Mouse (Mus musculus) adrenal gland, adult 18-20 months (tissue): ENCODE results near the gene Ptprd. TPM values are rescaled to one million over a fixed set of nuclear protein-coding genes. Genes with fewer than 3 reads are reported as not detected.
"Not testable (repeated sequence)": the region's sequence is repeated elsewhere in the genome, so short reads cannot be mapped to it uniquely, and the experiment has no call there.

Experiments
- DNase-seq, 2 experiments: peaks; one replicate each; pipeline ENCODE4 v3.0.0; 2021 to 2022; ENCODE audit warnings: low spot score in 2 of 2
- total RNA-seq, 2 experiments: library from RNA; stranded (reverse); gene quantifications; 1 replicate in 1 of 2; 2 replicates in 1 of 2; pipeline ENCODE4 v1.2.3; 2021

The Ptprd gene
- total RNA-seq, 2 experiments from 2014 or later, result 65.4 to 86.4 TPM

- no peak for DNase-seq
Observed at GRCm38 (mm10) chr4:77982094-77982493, 229.7 kb downstream of the Ptprd start.

- DNase-seq, result peak in 1 of 2 experiments; percentile 1
Observed at GRCm38 (mm10) chr4:77961711-77962110, 250.1 kb downstream of the Ptprd start.

- DNase-seq, result no peak
Observed at GRCm38 (mm10) chr4:77889489-77889888, 322.3 kb downstream of the Ptprd start.

- no peak for DNase-seq
Observed at GRCm38 (mm10) chr4:77880213-77880612, 331.5 kb downstream of the Ptprd start.

GRCm38 (mm10) chr4:77861269-77861668, 350.5 kb downstream of the Ptprd start:
- no peak for DNase-seq

- DNase-seq, result not testable (repeated sequence)
Observed at GRCm38 (mm10) chr4:77797391-77797790, 414.4 kb downstream of the Ptprd start.

GRCm38 (mm10) chr4:77777237-77777636, 434.5 kb downstream of the Ptprd start:
- DNase-seq, result no peak

- DNase-seq, result no peak
Observed at GRCm38 (mm10) chr4:77763790-77764189, 448.0 kb downstream of the Ptprd start.

- no peak for DNase-seq
Observed at GRCm38 (mm10) chr4:77743391-77743790, 468.4 kb downstream of the Ptprd start.

GRCm38 (mm10) chr4:77721908-77722307, 489.9 kb downstream of the Ptprd start:
- DNase-seq, result no peak

GRCm38 (mm10) chr4:77717792-77718191, 494.0 kb downstream of the Ptprd start:
- DNase-seq, result no peak

- no peak for DNase-seq
Observed at GRCm38 (mm10) chr4:77710231-77710630, 501.5 kb downstream of the Ptprd start.

- DNase-seq, result no peak
Observed at GRCm38 (mm10) chr4:77698294-77698693, 513.5 kb downstream of the Ptprd start.

GRCm38 (mm10) chr4:77675798-77676197, 536.0 kb downstream of the Ptprd start:
- DNase-seq, result no peak

- DNase-seq, result no peak
Observed at GRCm38 (mm10) chr4:77664761-77665160, 547.0 kb downstream of the Ptprd start.

GRCm38 (mm10) chr4:77662309-77662708, 549.5 kb downstream of the Ptprd start:
- DNase-seq, result no peak

GRCm38 (mm10) chr4:77655669-77656068, 556.1 kb downstream of the Ptprd start:
- no peak for DNase-seq

GRCm38 (mm10) chr4:77649615-77650325, 562.0 kb downstream of the Ptprd start:
- no peak for DNase-seq

GRCm38 (mm10) chr4:77648911-77649310, 562.9 kb downstream of the Ptprd start:
- DNase-seq, result no peak

GRCm38 (mm10) chr4:77647451-77648137, 564.2 kb downstream of the Ptprd start:
- no peak for DNase-seq

- peak in 1 of 2 experiments; percentile 3 for DNase-seq
Observed at GRCm38 (mm10) chr4:77644435-77644834, 567.3 kb downstream of the Ptprd start.

- no peak for DNase-seq
Observed at GRCm38 (mm10) chr4:77640022-77640421, 571.7 kb downstream of the Ptprd start.

GRCm38 (mm10) chr4:77613129-77613528, 598.6 kb downstream of the Ptprd start:
- DNase-seq, result no peak
